Mouse (Mus musculus) ovary, adult 2 months (tissue): ENCODE results near the gene Gm13128. TPM values are rescaled to one million over a fixed set of nuclear protein-coding genes. Genes with fewer than 3 reads are reported as not detected.

ENCODE experiments used
- polyA plus RNA-seq: library from polyadenylated mRNA; depleted of rRNA; stranded (reverse); fragments of >200 nt; gene quantifications from 2 replicates; pipeline ENCODE4 v1.2.3, GENCODE M21; 2012; rRNA removed

The Gm13128 gene
- polyA plus RNA-seq = not detected in 2 replicates

GRCm38 (mm10) chr4:144329949-144330348, at the start of gene Gm13128:
TSS of gene Gm13128 (plus strand) at chr4:144330249.

GRCm38 (mm10) chr4:144280388-144280787, 49.7 kb upstream of the Gm13128 start, which contains the start of gene Pramel5:
TSS of gene Pramel5 (minus strand) at chr4:144280488.

GRCm38 (mm10) chr4:144357642-144358041, 27.6 kb downstream of the Gm13128 start, which contains the start of gene Gm13119:
TSS of gene Gm13119 (plus strand) at chr4:144357942.

GRCm38 (mm10) chr4:144377911-144378310, 47.9 kb downstream of the Gm13128 start, which contains the start of gene Pramef20:
TSS of gene Pramef20 (minus strand) at chr4:144377933.

Other genes starting within 250 kb of the Gm13128 start
- gene Gm13102, start 223.8 kb upstream of the Gm13128 start, polyA plus RNA-seq = not detected in 2 replicates
- gene Oog3, start 167.6 kb upstream of the Gm13128 start, polyA plus RNA-seq = 1.3 and 1.8 TPM in 2 replicates
- gene Oog2, start 139.5 kb upstream of the Gm13128 start, polyA plus RNA-seq = 1.1 and 1.3 TPM in 2 replicates
- 2.7 and 3.3 TPM in 2 replicates for gene C87977, start 116.9 kb upstream of the Gm13128 start, polyA plus RNA-seq
- gene Pramel5, start 49.8 kb upstream of the Gm13128 start, polyA plus RNA-seq = not detected in 2 replicates
- gene Gm13119, start 27.7 kb downstream of the Gm13128 start, polyA plus RNA-seq = not detected in 2 replicates
- gene Pramef20, start 47.7 kb downstream of the Gm13128 start, polyA plus RNA-seq = 1.3 and 1.8 TPM in 2 replicates
- gene Pramef12, start 78.2 kb downstream of the Gm13128 start, polyA plus RNA-seq = 7.2 and 8.8 TPM in 2 replicates
- 0.50 and 0.55 TPM in 2 replicates for gene 1700012P22Rik, start 108.5 kb downstream of the Gm13128 start, polyA plus RNA-seq
- gene Gm9944, start 123.1 kb downstream of the Gm13128 start, polyA plus RNA-seq = not detected in 2 replicates
- gene Aadacl3, start 133.5 kb downstream of the Gm13128 start, polyA plus RNA-seq = not detected in 2 replicates
- gene 9430007A20Rik, start 189.6 kb downstream of the Gm13128 start, polyA plus RNA-seq = not detected in 2 replicates
- gene Gm13124, start 234.9 kb downstream of the Gm13128 start, polyA plus RNA-seq = not detected in 2 replicates